In the genomic region with DNA sequence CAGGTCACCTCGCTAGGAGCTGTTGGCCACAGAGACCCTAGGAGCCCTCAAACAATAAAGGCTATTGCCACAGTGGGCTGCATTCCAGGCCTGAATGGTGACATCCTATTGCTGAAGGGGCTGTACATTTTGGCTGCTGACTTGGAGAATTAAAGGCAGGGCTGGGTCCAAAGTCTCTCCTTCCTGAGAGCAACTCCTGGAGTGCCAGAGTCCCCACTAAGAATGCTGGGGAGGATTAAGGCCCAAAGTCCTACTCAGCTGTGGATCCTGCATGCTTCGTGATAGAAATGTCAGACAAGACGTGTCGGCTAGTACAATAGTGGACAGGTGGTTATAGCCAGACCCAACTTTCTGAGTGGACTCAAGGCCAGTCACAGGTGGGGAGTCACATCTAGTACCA, we compare ENCODE assay signal across 1 mouse cellular context. TPM values are rescaled to one million over a fixed set of nuclear protein-coding genes. Genes with fewer than 3 reads are reported as not detected.
"Had no signal": no experiment of that assay in that cellular context is flagged by ENCODE, and none has a peak within 500 bp of the region (broad histone marks: within the 10 kb centered on the region; RNA-seq: fewer than 3 reads in every experiment).

No protein-coding gene starts in this region.

RNA-seq across cellular contexts. Expression of a gene that starts 47.6 kb away (rescaled TPM):
- polyA plus RNA-seq: macrophage had no signal
